Mouse (Mus musculus) left cerebral cortex, adult 18-20 months (tissue): ENCODE data around the gene Mpig6b. TPM values are rescaled to one million over a fixed set of nuclear protein-coding genes. Genes with fewer than 3 reads are reported as not detected.

Experiments
- DNase-seq, 2 experiments: peaks; one replicate each; pipeline ENCODE4 v3.0.0; 2021 to 2022; ENCODE audit warnings: low spot score in 2 of 2, mixed read lengths in 1 of 2
- total RNA-seq, 2 experiments: library from RNA; stranded (reverse); gene quantifications; 2 replicates each; pipeline ENCODE4 v1.2.3; 2021

Mpig6b gene
- total RNA-seq, 2 experiments from 2014 or later: not detected

DNA sequence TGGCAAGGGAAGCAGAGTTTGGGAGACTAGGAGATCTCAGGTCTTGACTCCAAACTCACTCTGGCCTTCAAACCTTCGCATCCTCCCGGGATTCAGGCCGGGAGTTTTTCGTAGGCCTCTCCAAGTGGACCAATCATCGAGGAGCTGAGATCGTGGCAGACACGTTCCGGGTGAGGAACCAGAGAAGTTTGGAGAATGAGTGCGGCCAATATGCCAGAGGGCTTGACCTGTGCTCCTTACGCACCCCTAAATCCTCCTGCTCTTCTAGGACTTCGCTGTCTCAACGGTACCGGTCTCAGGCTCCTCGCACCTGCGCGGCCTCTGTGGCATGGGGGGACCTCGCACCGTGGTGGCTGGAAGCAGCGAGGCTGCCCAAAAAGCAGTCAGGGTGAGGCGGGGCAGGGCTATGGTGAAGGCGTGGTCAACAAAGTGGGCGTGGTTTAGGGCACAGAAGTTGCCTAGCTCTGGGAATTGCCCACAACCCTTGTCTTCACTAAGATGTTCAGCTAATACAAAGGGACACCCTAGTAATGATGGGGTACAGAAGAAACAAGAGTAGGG lies 5.2 kb downstream of the Mpig6b start:
- DNase-seq: no peak

DNA sequence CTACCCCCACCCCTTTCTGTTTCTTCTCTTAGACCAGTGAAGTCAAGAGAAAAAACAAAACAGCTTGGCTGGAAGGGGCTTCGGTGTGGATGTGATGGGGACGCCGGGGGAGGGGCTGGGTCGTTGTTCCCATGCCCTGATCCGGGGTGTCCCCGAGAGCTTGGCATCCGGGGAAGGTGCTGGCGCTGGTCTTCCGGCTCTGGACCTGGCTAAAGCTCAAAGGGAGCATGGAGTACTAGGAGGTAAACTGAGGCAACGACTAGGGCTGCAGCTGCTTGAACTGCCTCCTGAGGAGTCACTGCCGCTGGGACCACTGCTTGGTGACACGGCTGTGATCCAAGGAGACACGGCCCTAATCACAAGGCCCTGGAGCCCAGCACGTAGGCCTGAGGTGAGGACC lies 5.9 kb downstream of the Mpig6b start:
- DNase-seq: no peak

DNA sequence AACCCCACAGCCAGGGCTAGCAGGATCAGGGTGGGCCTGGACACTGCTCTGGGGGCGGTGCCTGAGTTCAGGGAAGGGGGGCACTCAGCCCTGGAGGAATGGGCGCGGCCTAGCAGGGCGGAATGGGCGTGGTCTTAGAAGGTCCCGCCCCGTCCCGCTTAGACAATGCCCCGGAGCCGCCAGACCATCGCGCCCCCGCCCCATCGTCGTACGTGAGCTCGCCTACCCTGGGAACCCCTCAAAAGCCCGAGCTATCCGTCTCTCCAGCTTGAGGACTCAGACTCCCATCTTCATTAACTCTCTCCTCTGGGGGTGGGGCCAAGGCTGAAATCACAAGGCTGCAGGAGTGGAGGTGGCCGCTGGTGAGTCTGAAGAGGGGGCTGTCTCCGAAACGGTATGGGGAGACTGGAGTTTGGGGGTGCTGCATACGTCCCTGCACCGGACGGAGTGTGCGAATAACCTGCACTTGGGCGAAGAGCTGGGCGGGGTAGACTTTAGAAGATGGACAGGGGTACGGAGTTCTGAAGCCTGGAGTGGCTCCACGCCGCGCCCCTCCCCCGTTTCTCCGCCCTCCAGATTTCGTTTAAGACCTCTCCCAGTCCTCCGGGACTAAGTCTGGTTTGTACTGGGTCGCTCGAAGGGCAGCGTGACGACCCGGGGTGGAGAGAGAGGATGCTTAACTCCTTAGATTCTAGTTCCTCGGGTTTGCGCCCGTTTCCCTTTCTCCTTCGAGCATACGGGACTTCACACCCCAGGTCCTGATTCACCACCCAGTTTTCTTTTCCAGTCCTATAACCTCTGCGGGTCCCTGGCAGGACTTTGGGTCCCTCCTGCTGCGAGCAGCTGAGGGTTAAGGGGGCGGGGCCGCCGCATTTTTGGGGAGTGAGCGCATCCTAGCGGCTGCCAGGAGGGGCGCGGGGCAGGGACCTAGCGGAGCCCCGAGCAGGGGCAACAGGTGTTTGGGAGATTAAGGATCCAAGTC lies 6.8 kb downstream of the Mpig6b start, which contains the start of gene Ddah2:
Ddah2 (plus strand) TSS at position 125 of the 982 bp plus-strand sequence.
- DNase-seq: peak; percentile 59 to 60

DNA sequence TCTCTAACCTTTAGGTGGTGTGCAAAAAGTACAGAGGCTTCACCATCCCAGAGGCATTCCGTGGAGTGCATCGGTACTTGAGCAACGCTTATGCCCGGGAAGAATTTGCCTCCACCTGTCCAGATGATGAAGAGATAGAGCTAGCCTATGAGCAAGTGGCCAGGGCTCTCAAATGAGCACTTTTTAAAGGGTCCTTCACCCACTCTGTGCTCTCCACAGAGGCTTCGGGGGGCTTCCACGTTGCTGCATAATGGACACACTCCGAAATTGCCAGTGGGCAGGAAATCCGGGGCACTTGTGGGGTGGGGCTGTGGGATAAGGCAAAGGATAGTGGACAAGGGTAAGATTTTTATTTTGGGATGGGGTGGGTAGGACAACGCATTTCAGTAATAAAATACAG lies 7.7 kb downstream of the Mpig6b start:
- DNase-seq: no peak

DNA sequence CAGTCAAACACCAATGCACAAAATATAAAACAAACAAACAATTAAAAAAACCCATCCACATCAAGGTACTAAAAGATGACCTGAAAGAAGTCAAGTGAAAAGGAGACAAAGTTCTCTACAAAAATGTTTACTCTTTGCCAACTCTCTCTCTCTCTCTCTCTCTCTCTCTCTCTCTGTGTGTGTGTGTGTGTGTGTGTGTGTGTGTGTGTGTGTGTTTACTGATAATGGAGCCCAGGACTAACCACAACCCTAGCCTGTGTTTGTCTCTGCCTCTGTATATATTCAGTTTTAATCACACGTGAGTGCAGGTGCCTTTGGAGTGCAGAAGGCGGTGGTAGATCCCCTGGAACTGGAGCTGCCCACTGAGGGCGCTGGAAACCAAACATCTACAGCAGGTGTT lies 8.9 kb downstream of the Mpig6b start:
- DNase-seq: no peak

DNA sequence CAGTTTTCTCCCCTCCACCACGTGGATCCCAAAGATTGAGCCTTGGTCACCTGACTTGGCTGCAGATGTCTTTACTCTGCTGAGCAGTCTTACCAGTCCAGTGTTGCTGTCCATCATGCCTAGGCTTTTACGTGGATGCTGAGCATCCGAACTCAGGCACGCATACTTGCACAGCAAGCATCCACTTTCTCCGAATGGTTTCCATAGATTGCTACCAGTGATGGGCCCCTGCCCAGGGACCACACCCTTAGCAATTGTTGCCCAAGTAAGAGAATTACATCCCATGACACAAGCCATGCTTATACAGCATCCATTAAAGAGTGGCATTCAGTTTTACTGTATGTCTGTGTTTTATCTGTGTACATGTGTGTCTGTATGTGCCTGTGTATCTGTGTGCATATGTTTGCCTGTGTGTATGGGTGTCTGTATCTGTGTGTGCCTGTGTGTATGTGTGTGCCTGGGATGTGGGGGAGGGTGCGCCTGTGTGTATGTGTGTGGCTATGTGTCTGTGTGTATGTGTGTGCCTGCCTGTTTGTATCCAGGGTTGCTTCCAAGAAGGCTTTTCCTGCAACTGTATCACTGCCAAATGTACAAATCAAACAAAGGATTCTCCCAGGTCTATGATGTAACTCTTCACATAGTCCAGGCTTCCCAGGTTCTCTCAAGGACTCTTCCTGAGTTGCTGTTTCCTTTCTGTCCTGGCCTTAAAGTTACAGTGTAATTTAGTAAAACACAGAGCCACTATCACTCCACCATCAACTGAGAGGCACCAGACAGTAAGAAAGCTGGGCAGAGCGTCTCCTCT lies 10.1 kb downstream of the Mpig6b start:
- DNase-seq: no peak

DNA sequence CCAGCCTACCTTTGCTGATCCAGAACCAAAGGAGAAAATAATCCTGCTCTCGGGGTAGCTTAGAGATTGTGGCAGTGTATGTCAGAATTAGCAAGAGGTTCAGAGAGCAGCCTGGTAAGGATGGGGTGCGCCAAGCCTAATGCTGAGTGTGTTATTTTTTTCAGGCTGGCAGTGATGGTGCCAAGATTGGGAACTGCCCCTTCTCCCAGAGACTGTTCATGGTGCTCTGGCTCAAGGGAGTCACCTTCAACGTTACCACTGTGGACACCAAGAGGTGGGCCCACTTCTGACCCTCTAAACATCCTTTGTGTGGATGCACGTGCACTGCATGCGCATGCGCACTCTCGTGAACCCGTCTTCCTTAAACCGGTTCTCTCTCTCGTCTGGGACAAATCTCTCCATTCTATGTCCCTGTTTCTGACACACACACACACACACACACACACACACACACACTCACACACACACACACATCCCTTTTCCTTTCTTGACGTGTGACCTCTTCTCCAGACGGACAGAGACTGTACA lies 13.6 kb downstream of the Mpig6b start:
- no peak for DNase-seq

DNA sequence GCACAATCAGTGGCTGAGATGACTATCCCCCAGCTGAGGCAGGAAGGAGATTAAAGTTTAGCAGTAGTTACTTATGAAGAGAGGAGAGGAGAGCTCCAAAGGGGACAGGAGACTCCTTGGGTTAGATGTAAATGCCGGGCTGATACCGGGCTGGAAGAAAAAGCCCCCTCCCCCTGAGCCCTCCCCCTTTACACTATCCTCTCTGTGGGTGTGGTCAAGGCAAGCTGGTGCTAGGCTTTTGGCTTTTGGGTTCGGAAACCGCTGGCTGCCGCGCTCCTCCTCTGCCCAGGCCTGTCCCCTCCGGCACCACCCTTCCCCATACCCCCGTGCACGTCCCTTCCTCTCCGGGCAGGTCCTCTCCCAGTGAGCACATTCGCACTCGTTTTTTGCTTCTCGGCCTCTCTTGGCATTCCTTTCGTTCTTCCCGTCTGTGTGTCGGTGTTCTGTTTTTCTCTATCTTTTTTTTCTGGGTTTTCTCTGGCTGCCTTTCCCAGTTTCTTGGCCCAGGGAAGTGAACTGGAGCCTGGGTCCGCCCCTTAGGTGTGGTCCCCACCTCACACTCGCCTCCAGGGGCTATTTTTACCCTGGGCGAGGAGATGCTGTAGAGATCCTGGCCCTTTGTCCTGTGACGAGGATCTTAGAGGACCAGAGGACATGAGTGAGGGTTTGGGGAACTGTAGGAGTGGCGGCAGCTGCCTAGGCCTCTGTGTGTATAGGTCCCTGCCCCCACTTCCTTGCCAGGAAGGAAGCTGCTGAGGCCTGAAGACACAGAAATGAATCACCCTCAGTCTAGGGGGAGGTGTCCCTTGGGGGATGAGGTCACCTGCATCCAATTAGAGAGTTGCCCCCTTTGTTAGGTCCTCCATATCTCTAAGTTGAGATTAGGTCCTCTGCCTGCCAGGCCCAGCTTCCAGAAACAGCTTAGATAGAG lies 14.6 kb downstream of the Mpig6b start:
- no peak for DNase-seq

DNA sequence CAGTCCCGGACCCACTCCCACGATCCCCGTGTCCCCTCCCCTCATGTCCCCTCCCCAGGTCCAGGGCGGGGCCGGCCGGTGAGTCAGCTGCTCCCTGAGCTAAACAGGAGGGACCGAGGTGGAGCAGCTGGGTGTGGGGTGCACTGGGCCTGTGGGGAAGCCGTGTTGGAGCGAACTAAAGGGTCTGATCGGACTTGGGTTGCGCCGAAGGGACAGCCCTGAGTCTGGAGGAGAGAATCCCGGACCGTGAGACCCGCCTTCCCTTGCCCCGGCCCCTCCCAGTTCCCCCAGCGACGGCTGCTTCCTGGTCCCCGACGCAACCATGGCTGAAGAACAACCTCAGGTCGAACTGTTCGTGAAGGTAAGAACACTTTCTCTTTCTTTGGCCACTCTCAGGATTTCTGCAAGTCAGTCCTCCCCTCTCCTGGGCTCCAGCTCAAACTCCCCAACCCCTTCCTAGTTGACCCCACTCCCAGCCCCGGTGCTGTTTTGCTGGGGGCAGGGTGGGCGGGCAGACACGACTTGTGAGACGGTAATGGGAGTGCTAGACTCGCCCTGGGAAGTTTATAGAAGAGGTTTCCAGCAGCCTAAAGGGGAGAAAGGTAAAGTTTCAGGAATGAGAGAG lies 15.7 kb downstream of the Mpig6b start:
- no peak for DNase-seq

DNA sequence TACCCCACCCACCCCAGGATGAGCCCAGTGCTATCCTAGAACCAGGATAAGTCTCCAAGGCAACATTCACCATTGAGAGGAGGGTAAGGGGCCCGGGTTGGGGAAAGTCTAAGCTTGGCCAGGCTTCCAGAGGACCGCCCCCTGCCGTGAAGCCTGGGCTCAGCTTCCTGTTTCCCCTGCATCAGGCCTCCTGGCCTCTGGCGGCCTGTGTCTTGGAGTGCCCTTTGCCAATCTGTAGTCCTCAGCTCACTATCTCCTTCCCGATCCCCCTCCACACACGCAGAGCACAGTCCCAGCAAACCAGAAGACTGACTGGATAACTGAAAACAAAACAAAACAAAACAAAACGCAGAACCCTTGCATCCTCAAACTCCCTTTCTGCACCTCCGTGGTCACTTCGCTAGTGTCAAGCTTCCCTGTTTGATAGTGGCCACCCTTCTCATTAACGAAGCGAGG lies 16.4 kb downstream of the Mpig6b start, which contains the start of gene Clic1:
Clic1 (plus strand) TSS at position 406 of the 456 bp plus-strand sequence.
- no peak for DNase-seq

DNA sequence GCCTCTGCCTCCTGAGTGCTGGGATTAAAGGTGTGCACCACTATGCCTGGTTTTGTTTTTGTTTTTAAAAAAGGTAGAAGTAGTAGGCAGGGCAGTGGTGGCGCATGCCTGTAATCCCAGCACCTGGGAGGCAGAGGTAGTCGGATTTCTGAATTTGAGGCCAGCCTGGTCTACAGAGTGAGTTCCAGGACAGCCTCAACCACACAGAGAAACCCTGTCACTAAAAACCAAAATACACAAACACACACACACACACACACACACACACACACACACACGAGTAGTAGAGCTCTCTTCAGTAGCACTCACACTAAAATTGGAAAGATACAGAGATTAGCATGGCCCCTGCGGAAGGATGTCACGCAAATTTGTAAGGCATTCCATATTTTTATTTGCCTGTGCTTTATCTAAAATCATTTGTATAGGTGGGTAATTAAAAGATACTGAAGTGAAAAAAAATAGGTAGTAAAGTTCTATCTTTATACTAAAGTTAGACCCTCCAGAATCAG lies 17.0 kb downstream of the Mpig6b start:
- no peak for DNase-seq

DNA sequence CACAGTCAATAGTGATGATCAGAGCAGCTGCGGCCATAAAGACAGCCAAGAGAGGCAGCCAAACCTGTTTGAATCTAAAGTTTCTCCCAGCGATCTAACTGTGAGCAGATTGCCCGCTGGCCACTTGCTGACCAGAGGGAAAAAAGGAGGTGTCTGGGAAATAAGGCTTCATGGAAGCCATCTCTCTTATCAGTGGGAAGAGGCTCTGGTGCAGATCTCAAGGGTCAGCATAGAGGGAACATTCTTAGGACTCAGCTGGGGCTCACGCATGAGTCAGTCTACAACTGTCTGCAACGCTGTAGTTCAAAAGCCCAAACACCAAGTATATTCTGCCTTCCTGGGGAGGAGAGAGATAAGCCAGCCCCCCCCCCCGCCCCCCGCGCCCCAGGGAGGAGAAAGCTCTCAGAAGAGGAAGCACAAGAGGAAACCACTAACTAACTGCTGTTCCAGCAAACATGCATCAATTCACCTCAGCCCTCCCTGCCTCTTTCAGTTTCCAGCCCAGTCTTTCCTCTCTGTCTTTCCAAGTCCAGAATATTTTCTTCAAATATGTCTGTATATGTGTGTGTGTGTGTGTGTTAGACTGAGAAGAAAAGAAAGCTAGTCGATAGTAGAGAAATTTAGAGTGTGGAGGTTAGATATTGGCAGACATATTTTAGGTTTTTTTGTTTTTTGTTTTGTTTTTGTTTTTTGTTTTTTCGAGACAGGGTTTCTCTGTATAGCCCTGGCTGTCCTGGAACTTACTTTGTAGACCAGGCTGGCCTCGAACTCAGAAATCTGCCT lies 17.6 kb downstream of the Mpig6b start:
- DNase-seq: no peak

DNA sequence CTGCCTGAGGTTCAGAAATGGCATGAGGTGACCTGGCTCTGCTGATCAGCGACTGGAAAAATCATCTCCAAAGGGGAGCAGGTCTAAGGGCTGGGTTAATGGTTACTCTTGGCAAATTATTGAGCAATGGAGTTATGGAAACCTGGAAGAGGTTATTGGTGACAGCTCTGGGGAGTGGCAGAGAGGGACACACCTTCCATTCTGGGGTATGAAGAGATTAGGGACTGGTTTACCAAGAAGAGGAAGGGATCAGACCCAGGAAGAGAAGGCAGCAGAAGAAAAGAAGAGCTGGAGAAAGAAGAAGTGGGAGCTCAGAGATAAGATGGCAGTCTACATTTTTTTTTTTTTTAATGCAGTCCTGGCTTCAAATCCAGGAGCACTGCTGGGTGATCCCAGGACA lies 18.3 kb downstream of the Mpig6b start:
- no peak for DNase-seq

DNA sequence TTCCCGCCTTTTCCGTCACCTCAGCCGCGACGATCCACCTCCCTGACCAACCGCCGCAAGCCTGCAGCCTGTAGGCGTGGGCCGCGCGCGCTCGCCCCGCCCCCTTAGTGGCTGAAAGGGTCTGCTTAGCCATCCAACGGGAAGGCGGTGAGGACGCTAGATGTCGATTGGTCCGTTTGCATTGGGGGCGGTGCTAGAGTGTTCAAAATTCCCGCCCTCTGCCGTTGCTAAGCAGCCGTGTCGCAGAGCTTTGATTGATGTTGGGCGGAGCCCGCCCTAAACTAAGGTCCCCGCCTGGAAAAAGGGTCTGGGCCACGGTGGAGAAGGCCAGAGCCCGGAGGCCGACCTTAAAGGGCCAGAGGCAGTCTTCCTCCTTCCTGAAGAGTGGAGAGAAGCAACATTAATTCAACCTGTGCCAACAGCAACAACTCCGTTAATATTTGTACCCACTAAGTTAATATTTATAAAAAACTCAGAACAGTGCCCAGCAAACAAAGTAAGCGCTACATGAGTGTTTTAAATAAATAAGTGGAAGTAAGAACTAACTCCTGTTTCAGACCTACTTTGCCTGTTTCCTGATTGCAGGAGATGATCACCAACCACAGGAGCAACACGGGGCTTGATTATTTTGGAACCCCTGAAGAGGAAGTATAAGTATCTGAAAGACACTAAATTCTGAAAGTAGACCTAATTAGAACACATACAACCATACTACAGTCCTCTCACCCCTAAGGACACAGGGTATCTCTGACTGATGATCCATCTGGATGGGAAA lies 19.1 kb downstream of the Mpig6b start, which contains the start of gene Msh5:
Msh5 (minus strand) TSS at position 65 of the 775 bp plus-strand sequence.
- peak; percentile 86 to 89 for DNase-seq

DNA sequence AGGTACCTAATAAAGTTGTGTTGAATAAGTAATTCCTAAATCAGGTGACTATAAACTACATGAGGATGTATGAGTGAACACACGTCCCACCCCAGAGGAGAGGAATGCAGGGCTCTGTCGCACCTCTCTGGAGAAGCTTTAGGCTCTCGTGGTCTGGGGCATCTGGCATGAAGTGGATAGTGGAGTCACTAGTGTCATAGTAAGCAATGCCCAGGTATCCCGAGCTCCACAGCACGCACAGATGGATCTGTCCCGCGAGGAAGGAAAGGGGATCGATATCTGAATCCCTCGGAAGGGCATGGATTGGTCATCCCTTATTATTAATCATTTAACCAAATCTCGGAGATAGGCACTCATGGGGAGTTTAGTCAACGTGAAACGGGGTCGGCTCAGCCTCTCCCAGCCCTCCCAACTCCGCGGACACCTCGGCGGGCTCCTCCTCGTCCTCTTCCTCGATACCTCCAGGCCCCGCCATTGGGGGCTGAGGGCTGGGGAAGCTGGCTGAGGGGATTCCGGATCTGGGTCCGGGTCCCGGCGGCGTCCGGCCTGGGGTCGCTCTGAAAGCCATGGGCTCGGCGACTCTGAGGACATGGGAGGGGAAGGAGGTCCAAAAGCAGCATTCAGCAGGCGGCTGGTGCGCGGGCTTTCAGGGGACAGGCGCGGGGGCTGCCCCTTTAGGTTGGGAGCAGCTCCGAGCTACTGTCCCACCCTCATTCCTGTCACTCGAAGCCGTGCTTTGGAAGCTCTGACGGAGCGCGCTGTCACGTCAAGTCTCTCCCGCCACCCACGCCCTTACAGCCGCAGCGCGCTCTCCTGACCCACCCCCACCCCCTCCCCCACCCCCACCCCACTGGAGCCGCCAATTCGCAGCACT lies 19.9 kb downstream of the Mpig6b start:
- no peak for DNase-seq

DNA sequence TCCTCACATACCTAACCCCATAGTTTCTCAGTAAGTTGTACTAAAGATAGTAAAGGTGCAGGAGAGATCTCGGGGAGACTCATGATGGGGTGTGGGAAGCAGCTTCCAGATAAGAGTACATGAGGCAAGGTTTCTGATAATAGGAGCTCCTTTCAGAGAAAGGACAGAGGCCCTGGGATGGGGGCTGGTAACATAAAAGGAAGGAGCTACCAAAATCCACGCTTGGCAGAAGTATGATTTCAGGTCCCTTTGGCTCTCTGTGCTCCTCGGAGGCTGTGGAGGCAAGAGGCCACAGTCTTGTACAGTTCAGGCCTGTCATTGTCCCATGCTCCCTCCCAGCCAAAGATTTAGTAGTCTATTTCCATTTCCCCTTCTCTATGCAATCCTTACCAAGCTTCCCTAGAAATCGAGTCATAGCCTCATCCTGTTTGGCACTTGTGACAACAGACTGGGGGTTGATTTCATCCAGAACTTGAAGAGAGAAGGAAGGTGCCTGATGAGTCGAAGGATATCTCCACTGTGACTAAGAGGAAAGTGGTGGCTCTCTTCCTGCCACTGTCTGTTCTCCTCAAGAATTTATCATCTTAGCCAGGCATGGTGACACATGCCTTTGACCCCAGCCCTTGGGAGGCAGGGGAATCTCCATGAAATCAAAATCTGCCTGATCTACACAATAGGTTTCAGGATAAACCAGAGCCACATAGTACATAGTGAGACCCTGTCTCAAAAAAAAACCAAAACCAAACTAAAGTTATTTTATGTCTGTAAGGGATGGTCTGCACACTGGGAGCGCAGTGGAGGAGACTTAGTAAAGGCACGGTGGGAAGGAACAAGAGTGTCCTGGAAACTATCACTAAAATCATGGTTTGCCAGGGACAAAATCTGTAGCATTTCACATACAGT lies 20.8 kb downstream of the Mpig6b start:
- DNase-seq: no peak
